Mouse (Mus musculus) erythroblast, embryonic 14.5 days (primary cell): ENCODE results near the gene Krr1.

Source experiments
- GATA1 ChIP-seq: IDR thresholded peaks from 2 replicates; pipeline ENCODE4 v1.6.1; 2012; ENCODE audit warnings: low read length, inconsistent platforms, mixed read lengths
- TAL1 ChIP-seq: IDR thresholded peaks from 3 replicates; pipeline ENCODE4 v1.6.1; 2012; ENCODE audit warnings: low read length, inconsistent platforms, mixed read lengths

DNA sequence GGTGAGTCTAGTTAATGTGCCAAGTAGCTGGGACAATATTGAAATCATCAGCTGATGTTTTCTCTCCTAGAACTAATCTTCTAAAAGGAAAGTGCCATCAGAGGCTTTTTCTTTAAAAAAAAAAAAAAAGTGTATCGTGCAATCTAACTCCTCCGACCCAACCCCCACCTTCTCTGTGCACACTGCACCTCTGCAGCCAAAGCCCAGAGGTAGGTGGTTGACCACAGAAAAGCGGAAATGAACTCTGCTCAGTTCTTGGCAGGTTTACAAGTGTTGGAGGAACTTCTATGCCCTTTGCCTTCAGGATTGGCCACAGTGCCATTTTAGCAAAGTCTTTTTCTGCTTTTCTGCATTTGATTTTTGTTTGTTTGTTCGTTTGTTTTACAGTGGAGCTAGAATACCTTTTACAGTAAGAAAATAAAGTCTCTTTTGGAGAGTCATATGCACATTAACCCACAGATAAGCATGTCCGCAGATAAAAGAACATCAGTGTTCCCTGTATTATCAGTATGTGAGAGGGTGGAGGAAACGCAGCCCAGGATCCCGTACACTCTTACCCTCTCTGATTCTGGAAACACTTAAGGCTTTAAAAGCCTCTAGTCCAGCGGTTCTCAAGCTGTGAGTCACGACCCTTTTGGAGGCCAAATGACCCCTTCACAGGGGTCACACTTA is 30.2 kb downstream of the Krr1 start, which contains the start of gene Glipr1:
- TF ChIP-seq GATA1 (no peak), TAL1 (no peak)
